Mouse (Mus musculus): ENCODE data around the gene Gm49320. TPM values are rescaled to one million over a fixed set of nuclear protein-coding genes. Genes with fewer than 3 reads are reported as not detected.

The Gm49320 gene
- polyA plus RNA-seq (2015; fragmentation: Illumina TruSeq; extraction: RNeasy Lipid Tissue Mini Kit (QIAGEN cat#74804); ENCODE audit: insufficient read depth, low read depth, low replicate concordance) = not detected

GRCm38 (mm10) chr8:4238434-4239192 is at the start of gene Gm49320, which contains the start of gene Map2k7:
Gm49320 (plus strand) TSS chr8:4238865.
Map2k7 (plus strand) TSS chr8:4238740.

GRCm38 (mm10) chr8:4216791-4217621 is 21.7 kb upstream of the Gm49320 start, which contains the start of gene Prr36:
Prr36 (minus strand) TSS chr8:4217459.

GRCm38 (mm10) chr8:4226739-4227347 is 11.8 kb upstream of the Gm49320 start, which contains the start of gene Lrrc8e:
Lrrc8e (plus strand) TSS chr8:4226827.

GRCm38 (mm10) chr8:4247951-4248540 is 9.4 kb downstream of the Gm49320 start, which contains the start of gene Tgfbr3l:
Tgfbr3l (plus strand) TSS chr8:4248214.

GRCm38 (mm10) chr8:4252934-4253841 is 14.5 kb downstream of the Gm49320 start, which contains the start of gene Snapc2:
Snapc2 (plus strand) TSS chr8:4253080.

GRCm38 (mm10) chr8:4259125-4259804 is 20.6 kb downstream of the Gm49320 start, which contains the start of gene Ctxn1:
Ctxn1 (minus strand) TSS chr8:4259274.

GRCm38 (mm10) chr8:4275275-4276110 is 36.8 kb downstream of the Gm49320 start, which contains the start of gene Timm44:
Timm44 (minus strand) TSS chr8:4275913.

Other genes with a start within 250 kb of the Gm49320 start
- 7.1 TPM for gene Cd209f, start 133.0 kb upstream of the Gm49320 start, polyA plus RNA-seq (2015; fragmentation: Illumina TruSeq; extraction: RNeasy Lipid Tissue Mini Kit (QIAGEN cat#74804); ENCODE audit: insufficient read depth, low read depth, low replicate concordance)
- 3.0 TPM for gene Cd209g, start 104.8 kb upstream of the Gm49320 start, polyA plus RNA-seq (2015; fragmentation: Illumina TruSeq; extraction: RNeasy Lipid Tissue Mini Kit (QIAGEN cat#74804); ENCODE audit: insufficient read depth, low read depth, low replicate concordance)
- 5.1 TPM for gene Evi5l, start 72.3 kb upstream of the Gm49320 start, polyA plus RNA-seq (2015; fragmentation: Illumina TruSeq; extraction: RNeasy Lipid Tissue Mini Kit (QIAGEN cat#74804); ENCODE audit: insufficient read depth, low read depth, low replicate concordance)
- gene Prr36, start 21.4 kb upstream of the Gm49320 start, polyA plus RNA-seq (2015; fragmentation: Illumina TruSeq; extraction: RNeasy Lipid Tissue Mini Kit (QIAGEN cat#74804); ENCODE audit: insufficient read depth, low read depth, low replicate concordance) = 0.17 TPM
- 0.74 TPM for gene Lrrc8e, start 12.0 kb upstream of the Gm49320 start, polyA plus RNA-seq (2015; fragmentation: Illumina TruSeq; extraction: RNeasy Lipid Tissue Mini Kit (QIAGEN cat#74804); ENCODE audit: insufficient read depth, low read depth, low replicate concordance)
- 22.8 TPM for gene Map2k7, start 125 bp upstream of the Gm49320 start, polyA plus RNA-seq (2015; fragmentation: Illumina TruSeq; extraction: RNeasy Lipid Tissue Mini Kit (QIAGEN cat#74804); ENCODE audit: insufficient read depth, low read depth, low replicate concordance)
- 6.2 TPM for gene Tgfbr3l, start 9.3 kb downstream of the Gm49320 start, polyA plus RNA-seq (2015; fragmentation: Illumina TruSeq; extraction: RNeasy Lipid Tissue Mini Kit (QIAGEN cat#74804); ENCODE audit: insufficient read depth, low read depth, low replicate concordance)
- gene Snapc2, start 14.2 kb downstream of the Gm49320 start, polyA plus RNA-seq (2015; fragmentation: Illumina TruSeq; extraction: RNeasy Lipid Tissue Mini Kit (QIAGEN cat#74804); ENCODE audit: insufficient read depth, low read depth, low replicate concordance) = 7.1 TPM
- gene Ctxn1, start 20.4 kb downstream of the Gm49320 start, polyA plus RNA-seq (2015; fragmentation: Illumina TruSeq; extraction: RNeasy Lipid Tissue Mini Kit (QIAGEN cat#74804); ENCODE audit: insufficient read depth, low read depth, low replicate concordance) = 3.6 TPM
- 25.4 TPM for gene Timm44, start 37.0 kb downstream of the Gm49320 start, polyA plus RNA-seq (2015; fragmentation: Illumina TruSeq; extraction: RNeasy Lipid Tissue Mini Kit (QIAGEN cat#74804); ENCODE audit: insufficient read depth, low read depth, low replicate concordance)
- 7.7 TPM for gene Ccl25, start 86.3 kb downstream of the Gm49320 start, polyA plus RNA-seq (2015; fragmentation: Illumina TruSeq; extraction: RNeasy Lipid Tissue Mini Kit (QIAGEN cat#74804); ENCODE audit: insufficient read depth, low read depth, low replicate concordance)
- gene Elavl1, start 86.5 kb downstream of the Gm49320 start, polyA plus RNA-seq (2015; fragmentation: Illumina TruSeq; extraction: RNeasy Lipid Tissue Mini Kit (QIAGEN cat#74804); ENCODE audit: insufficient read depth, low read depth, low replicate concordance) = 8.1 TPM

Data from pancreas, adult 10 weeks (tissue).